ENCODE assay signal across 27 mouse cellular contexts in the genomic region with DNA sequence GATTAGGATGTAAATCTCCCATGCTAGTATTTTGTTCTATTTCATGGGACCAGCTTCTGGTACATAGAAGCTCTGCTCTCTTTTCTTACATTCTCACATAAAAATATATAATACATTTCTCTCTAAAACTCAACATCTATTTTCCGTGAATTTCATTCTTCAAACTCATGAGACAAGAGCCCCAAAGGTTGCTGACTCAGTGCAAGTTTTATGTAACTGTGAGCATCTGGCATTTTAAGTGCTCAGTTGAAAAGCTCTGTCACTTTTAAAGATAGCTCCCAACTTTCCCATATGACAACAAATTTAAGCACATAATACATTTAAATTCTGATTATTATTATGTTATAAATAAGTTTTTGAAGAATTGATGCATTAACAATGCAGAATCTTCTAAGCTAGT.
"Had no signal": no experiment of that assay in that cellular context is flagged by ENCODE, and none has a peak within 500 bp of the region (broad histone marks: within the 10 kb centered on the region; RNA-seq: fewer than 3 reads in every experiment).

No protein-coding gene starts in this region.

- H3K4me2 ChIP-seq: heart, embryonic 12.5 days; hindbrain, embryonic 13.5 days; hindbrain, embryonic 15.5 days; kidney, embryonic 15.5 days; limb, embryonic 12.5 days; liver, embryonic 11.5 days; liver, embryonic 13.5 days had no signal

- H3K9ac ChIP-seq: heart, embryonic 12.5 days; hindbrain, embryonic 13.5 days; hindbrain, embryonic 15.5 days; kidney, embryonic 15.5 days; limb, embryonic 12.5 days; liver, embryonic 13.5 days had no signal

- H3K4me1 ChIP-seq: heart, embryonic 10.5 days; heart, embryonic 12.5 days; hindbrain, embryonic 10.5 days; hindbrain, embryonic 13.5 days; hindbrain, embryonic 15.5 days; kidney, embryonic 15.5 days; limb, embryonic 10.5 days; limb, embryonic 12.5 days; liver, embryonic 13.5 days had no signal

- H3K36me3 ChIP-seq: heart, embryonic 10.5 days; heart, embryonic 12.5 days; hindbrain, embryonic 10.5 days; hindbrain, embryonic 13.5 days; hindbrain, embryonic 15.5 days; kidney, embryonic 15.5 days; limb, embryonic 10.5 days; limb, embryonic 12.5 days; liver, embryonic 13.5 days had no signal

- ATAC-seq: hindbrain, postnatal 0 days; intestine, embryonic 16.5 days had no signal

- H3K9me3 ChIP-seq: heart, embryonic 10.5 days; heart, embryonic 12.5 days; hindbrain, embryonic 10.5 days; hindbrain, embryonic 13.5 days; hindbrain, embryonic 15.5 days; kidney, embryonic 15.5 days; limb, embryonic 10.5 days; limb, embryonic 12.5 days; liver, embryonic 13.5 days had no signal

- H3K27ac ChIP-seq: gastrocnemius, adult 2 months; heart, embryonic 10.5 days; hindbrain, embryonic 10.5 days; hindbrain, embryonic 13.5 days; hindbrain, embryonic 15.5 days; hindbrain, postnatal 0 days; kidney, embryonic 15.5 days; kidney, postnatal 0 days; limb, embryonic 10.5 days; limb, embryonic 12.5 days; liver, embryonic 13.5 days had no signal

- DNase-seq: gastrocnemius, adult 2 months; gastrocnemius, postnatal 10 days; gastrocnemius, postnatal 25 days; heart, adult 18-20 months; heart, postnatal 10 days; heart, postnatal 4 days; kidney, adult 11 months; kidney, adult 2 months; kidney, adult 9 months; kidney, postnatal 14 days; kidney, postnatal 36 days; layer of hippocampus, adult 9-11 months; layer of hippocampus, postnatal 36 days; liver; liver, embryonic 13.5 days had no signal

- H3K4me3 ChIP-seq: gastrocnemius, adult 2 months; heart, embryonic 10.5 days; heart, embryonic 12.5 days; hindbrain, embryonic 10.5 days; hindbrain, embryonic 13.5 days; hindbrain, embryonic 15.5 days; kidney, embryonic 15.5 days; limb, embryonic 10.5 days; limb, embryonic 12.5 days; liver, embryonic 13.5 days had no signal

- H3K27me3 ChIP-seq: heart, embryonic 12.5 days; hindbrain, embryonic 13.5 days; hindbrain, embryonic 15.5 days; kidney, embryonic 15.5 days; limb, embryonic 12.5 days; liver, embryonic 13.5 days had no signal
